Mouse (Mus musculus): ENCODE measurements around the gene Il22. TPM values are rescaled to one million over a fixed set of nuclear protein-coding genes. Genes with fewer than 3 reads are reported as not detected.
"Not testable (repeated sequence)": the region's sequence is repeated elsewhere in the genome, so short reads cannot be mapped to it uniquely, and the experiment has no call there.

Il22 gene
- polyA plus RNA-seq (2015; fragmentation: Nextera tagmentation; extraction: Ambion mirVana), result 0.25 TPM in 1 of 2 replicates, not detected in the other

DNA sequence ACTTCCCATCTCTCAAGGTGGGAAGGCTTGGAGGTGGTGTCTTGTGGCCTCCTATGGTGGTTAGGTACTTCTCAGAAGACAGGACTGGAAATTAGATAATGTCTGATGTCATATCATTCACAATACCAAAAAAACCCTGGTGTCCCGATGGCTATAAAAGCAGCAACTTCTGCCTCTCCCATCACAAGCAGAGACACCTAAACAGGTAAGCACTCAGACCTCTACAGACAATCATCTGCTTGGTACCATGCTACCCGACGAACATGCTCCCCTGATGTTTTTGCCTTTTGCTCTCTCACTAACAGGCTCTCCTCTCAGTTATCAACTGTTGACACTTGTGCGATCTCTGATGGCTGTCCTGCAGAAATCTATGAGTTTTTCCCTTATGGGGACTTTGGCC, at the start of gene Il22:
Il22 (plus strand) TSS at position 301 of the 400 bp plus-strand sequence.
- 93% methylated on average over 4 of the region's 4 CpGs for WGBS
- Histone ChIP-seq H3K4me3 (no peak within 1 kb of the TSS), H3K9ac (no peak within 1 kb of the TSS)

DNA sequence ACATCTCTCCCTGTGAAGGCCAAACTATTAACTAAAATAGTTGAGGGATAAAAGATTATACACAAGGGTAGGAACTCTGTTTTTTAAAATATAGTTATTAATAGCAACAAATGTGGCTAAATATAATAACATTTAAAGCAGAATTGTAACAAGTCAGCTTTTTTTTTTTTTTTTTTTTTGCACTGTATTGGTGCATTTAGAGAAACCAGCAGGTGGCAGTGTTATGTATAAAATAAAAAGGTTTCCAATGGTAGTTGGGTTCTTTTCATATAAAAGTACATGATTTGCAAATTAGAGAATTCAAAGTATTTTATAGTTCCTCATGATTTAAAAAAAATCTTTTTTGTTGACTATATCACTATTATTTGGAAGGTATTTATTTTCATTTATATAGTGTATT, 48.8 kb upstream of the Il22 start:
- no peak overlapping the region for H3K9ac ChIP-seq
- H3K36me3 ChIP-seq (replicated peaks), result peaks cover 31% of the 10 kb centered on the region; the same call in 1 of the 2 replicates
- no peaks in the 10 kb centered on the region for H3K4me1 ChIP-seq
- no peaks in the 10 kb centered on the region for H3K27me3 ChIP-seq (replicated peaks)
- no peak for ATAC-seq (replicated peaks)
- no peak overlapping the region for H3K27ac ChIP-seq
- H3K4me2 ChIP-seq, result no peak overlapping the region
- no peaks in the 10 kb centered on the region for H3K9me3 ChIP-seq
- H3K4me3 ChIP-seq, result no peak overlapping the region

More for the DNA sequence above, at the start of gene Il22:
- no peaks in the 10 kb centered on the region for H3K4me1 ChIP-seq
- no peak within 1 kb of the TSS for H3K27ac ChIP-seq
- H3K36me3 ChIP-seq (replicated peaks), result no peaks in the 10 kb centered on the region
- no peak within 1 kb of the TSS for H3K4me2 ChIP-seq
- H3K9me3 ChIP-seq, result no peaks in the 10 kb centered on the region
- no peak for ATAC-seq (replicated peaks)
- no peaks in the 10 kb centered on the region for H3K27me3 ChIP-seq (replicated peaks)

DNA sequence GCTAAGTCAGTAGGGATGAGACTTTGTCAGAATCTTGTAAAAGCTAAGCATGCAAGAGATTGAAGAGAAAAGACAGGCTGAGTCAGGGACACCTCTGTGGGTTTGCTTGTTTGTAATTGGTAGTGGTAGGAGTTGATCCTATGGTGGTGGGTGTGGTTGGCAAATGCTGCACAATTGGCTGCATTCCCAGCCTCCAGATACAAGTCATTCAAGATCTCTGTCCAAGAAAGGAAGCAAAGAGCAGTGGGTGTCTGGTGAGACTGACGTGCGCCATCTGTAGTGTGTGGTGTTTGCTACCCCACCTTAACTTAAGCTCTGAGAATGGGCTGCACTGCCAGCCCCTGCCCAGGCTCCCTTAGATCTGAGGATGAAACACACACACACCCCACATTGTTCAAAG, 43.6 kb upstream of the Il22 start:
- Histone ChIP-seq H3K27ac (no peak overlapping the region), H3K9ac (no peak overlapping the region), H3K36me3 (replicated peaks) (peaks cover 18% of the 10 kb centered on the region; the same call in 1 of the 2 replicates), H3K9me3 (no peaks in the 10 kb centered on the region), H3K27me3 (replicated peaks) (no peaks in the 10 kb centered on the region), H3K4me2 (no peak overlapping the region), H3K4me1 (no peaks in the 10 kb centered on the region), H3K4me3 (no peak overlapping the region)
- WGBS, result 90% methylated on average over 2 of the region's 2 CpGs
- ATAC-seq (replicated peaks), result no peak

DNA sequence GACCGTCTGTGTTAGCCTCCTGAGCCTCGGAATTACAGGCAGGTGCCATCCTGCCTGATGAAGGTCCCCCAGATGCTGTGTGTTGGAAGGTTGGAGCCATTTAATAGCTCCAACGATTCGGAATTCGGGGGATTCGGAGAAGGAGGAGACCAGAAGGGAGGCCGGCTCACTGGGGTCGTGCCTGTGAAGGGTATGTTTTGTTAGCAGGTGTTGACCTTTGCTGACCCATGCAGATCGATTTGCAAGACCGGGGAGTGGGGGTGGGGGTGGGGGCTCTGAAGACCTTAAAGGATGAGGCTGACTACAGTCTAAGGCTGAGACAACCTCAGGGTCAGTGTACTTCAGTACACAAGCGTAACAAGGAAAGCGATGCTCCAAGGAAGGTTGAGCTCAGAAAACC, 35.5 kb upstream of the Il22 start:
- ATAC-seq (replicated peaks), result no peak
- Histone ChIP-seq H3K4me1 (no peaks in the 10 kb centered on the region), H3K9me3 (no peaks in the 10 kb centered on the region), H3K4me3 (no peak overlapping the region), H3K27ac (no peak overlapping the region), H3K9ac (no peak overlapping the region), H3K27me3 (replicated peaks) (no peaks in the 10 kb centered on the region), H3K4me2 (no peak overlapping the region), H3K36me3 (replicated peaks) (no peaks in the 10 kb centered on the region; the same call in 1 of the 2 replicates)
- 70% methylated on average over 12 of the region's 12 CpGs for WGBS

DNA sequence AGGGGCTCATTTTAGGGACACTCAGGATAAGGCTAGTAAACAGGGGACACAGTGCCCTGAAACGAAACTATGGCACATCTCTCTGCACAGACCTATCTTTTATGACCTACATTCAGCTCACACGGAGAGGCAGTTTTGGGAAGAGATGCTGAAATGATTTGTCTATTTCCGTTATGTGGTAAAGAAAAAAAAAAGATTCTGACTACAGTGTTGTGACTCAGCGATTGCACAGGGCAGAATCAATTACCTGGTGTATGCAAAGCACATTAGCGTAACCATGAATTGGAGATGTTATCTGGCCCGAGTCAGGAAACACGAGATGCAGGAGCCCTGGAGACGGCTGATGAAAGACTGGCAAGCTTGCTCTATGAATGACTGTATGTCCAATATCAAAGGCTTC, 32.3 kb upstream of the Il22 start:
- H3K27ac ChIP-seq, result no peak overlapping the region
- H3K9me3 ChIP-seq, result no peaks in the 10 kb centered on the region
- no peak overlapping the region for H3K9ac ChIP-seq
- WGBS, result 79% methylated on average over 8 of the region's 8 CpGs
- ATAC-seq (replicated peaks), result no peak
- H3K4me1 ChIP-seq, result no peaks in the 10 kb centered on the region
- H3K27me3 ChIP-seq (replicated peaks), result no peaks in the 10 kb centered on the region
- H3K4me2 ChIP-seq, result no peak overlapping the region
- no peaks in the 10 kb centered on the region; the same call in 1 of the 2 replicates for H3K36me3 ChIP-seq (replicated peaks)
- H3K4me3 ChIP-seq, result no peak overlapping the region

- WGBS, result 96% methylated on average over 3 of the region's 3 CpGs
- no peak for ATAC-seq (replicated peaks)
- Histone ChIP-seq H3K4me3 (no peak overlapping the region), H3K9ac (no peak overlapping the region), H3K27ac (no peak overlapping the region), H3K4me1 (no peaks in the 10 kb centered on the region), H3K4me2 (no peak overlapping the region), H3K9me3 (no peaks in the 10 kb centered on the region), H3K36me3 (replicated peaks) (no peaks in the 10 kb centered on the region; the same call in 1 of the 2 replicates), H3K27me3 (replicated peaks) (no peaks in the 10 kb centered on the region)
These were observed 31.9 kb upstream of the Il22 start for GRCm38 (mm10) chr10:118172876-118173275.

DNA sequence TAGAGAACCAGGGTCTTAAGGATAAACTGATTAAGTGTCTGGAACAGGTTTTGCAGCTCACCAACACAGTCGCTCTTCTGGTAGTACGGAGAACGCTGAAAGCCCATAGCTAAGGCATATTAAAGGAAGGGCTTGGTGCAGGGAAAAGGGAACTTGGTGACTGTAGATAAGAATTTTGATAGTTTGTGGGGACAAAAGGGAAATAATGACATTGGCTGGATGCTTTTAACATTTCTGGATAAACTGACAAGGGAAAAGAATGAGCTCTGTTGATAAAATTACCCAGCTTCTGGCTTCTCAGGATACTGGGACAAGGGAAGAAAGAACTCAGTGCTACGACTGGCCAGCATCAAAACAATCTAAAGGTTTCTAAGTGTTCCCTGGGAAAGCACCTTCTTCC, 29.2 kb upstream of the Il22 start:
- H3K27me3 ChIP-seq (replicated peaks); H3K27ac ChIP-seq; H3K9ac ChIP-seq; ATAC-seq (replicated peaks); H3K4me1 ChIP-seq; H3K4me2 ChIP-seq; H3K4me3 ChIP-seq; H3K9me3 ChIP-seq; H3K36me3 ChIP-seq (replicated peaks): not testable (repeated sequence)
- WGBS, result 88% methylated on average over 4 of the region's 4 CpGs

GRCm38 (mm10) chr10:118178735-118179151, 26.0 kb upstream of the Il22 start:
- no peaks in the 10 kb centered on the region for H3K36me3 ChIP-seq (replicated peaks)
- H3K9ac ChIP-seq, result no peak overlapping the region
- ATAC-seq (replicated peaks), result no peak
- H3K9me3 ChIP-seq, result no peaks in the 10 kb centered on the region
- no peaks in the 10 kb centered on the region for H3K27me3 ChIP-seq (replicated peaks)
- no peak overlapping the region for H3K27ac ChIP-seq
- WGBS, result 85% methylated on average over 10 of the region's 10 CpGs
- no peak overlapping the region for H3K4me2 ChIP-seq
- H3K4me1 ChIP-seq, result no peaks in the 10 kb centered on the region
- H3K4me3 ChIP-seq, result no peak overlapping the region

GRCm38 (mm10) chr10:118179265-118179664, 25.5 kb upstream of the Il22 start:
- Histone ChIP-seq H3K36me3 (replicated peaks) (no peaks in the 10 kb centered on the region), H3K4me2 (no peak overlapping the region), H3K27me3 (replicated peaks) (no peaks in the 10 kb centered on the region), H3K27ac (no peak overlapping the region), H3K9me3 (no peaks in the 10 kb centered on the region), H3K4me3 (no peak overlapping the region), H3K9ac (no peak overlapping the region), H3K4me1 (no peaks in the 10 kb centered on the region)
- no peak for ATAC-seq (replicated peaks)
- 92% methylated on average over 11 of the region's 11 CpGs for WGBS

DNA sequence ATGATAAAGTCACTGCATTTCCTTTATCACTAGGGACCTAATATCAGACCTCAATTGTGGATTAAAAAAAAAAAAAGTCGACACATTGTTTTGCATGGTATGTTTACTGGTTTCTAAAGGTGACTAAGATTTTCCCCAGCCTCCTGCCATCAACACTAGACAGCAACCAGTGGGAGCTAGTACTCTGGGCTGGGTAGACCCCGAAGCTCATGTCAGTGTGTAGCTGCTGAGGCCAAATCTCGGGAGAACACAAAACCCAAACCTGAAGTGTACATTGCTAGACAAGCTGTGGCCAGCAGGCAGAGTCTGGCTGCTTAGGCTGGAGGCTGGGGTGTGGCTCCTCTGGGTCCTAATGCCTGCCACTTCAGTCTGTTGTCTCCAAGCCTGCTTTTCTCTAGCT, 9.6 kb upstream of the Il22 start:
- 38% methylated on average over 3 of the region's 3 CpGs for WGBS
- H3K9me3 ChIP-seq; H3K4me1 ChIP-seq; H3K27ac ChIP-seq; H3K27me3 ChIP-seq (replicated peaks); H3K4me2 ChIP-seq; ATAC-seq (replicated peaks); H3K9ac ChIP-seq; H3K4me3 ChIP-seq; H3K36me3 ChIP-seq (replicated peaks): not testable (repeated sequence)

DNA sequence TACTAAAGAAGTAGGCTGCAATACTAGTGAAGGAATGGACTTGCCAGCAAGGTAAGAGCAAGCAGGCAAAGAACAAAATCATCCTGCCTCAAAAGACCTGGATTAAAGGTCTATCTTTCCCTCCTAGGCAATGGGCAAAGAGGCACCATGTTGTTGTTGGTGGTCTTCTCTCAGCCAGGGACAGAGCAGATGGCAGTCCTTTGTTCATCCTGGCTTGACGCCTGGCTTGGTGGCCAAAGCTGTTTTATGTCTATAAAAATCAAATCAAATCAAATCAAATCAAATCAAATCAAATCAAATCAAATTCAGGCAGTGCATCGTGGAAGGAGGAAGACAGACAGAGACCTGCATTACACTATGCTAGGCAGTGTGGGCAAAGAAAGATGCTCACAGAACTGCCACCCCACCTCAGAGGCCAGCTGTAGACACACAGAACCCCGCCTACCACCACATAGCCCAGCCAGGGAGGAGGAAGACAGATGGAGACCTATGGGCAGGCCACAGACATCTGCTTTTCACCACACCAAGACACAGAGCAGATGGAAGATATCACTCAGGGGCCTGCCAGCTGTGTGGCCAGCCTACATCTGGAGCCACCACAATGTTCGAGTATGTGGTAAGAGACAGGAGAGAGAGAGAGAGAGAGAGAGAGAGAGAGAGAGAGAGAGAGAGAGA, 11.1 kb downstream of the Il22 start:
- ATAC-seq (replicated peaks); H3K4me2 ChIP-seq; H3K27ac ChIP-seq; H3K36me3 ChIP-seq (replicated peaks); H3K9ac ChIP-seq; H3K4me3 ChIP-seq; H3K4me1 ChIP-seq; H3K27me3 ChIP-seq (replicated peaks); H3K9me3 ChIP-seq: not testable (repeated sequence)
- 85% methylated on average over 3 of the region's 4 CpGs for WGBS

DNA sequence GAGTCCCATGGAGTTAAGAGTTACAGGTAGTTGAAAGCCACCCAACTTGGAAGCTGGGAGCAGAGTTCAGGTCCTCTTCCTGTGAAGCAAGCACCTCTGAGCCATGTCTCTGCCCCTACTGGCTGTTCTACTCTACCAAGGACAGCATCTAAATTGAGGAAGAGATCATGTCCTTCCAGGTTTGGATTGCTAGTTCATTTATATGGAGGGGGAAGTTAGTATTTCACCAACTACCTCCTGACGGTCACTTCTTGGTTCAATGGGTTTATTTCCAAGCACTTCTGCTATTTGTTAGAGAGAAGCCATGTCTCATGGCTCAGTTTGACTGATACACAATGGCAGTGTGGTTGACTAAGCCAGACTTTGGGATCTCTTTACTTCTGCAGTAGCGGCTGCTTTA, 22.9 kb downstream of the Il22 start:
- not testable (repeated sequence) for H3K36me3 ChIP-seq (replicated peaks); H3K27me3 ChIP-seq (replicated peaks); H3K27ac ChIP-seq; H3K9me3 ChIP-seq; H3K9ac ChIP-seq; H3K4me1 ChIP-seq; H3K4me2 ChIP-seq; H3K4me3 ChIP-seq; ATAC-seq (replicated peaks)
- WGBS, result 80% methylated on average over 1 of the region's 2 CpGs

- not testable (repeated sequence) for H3K9me3 ChIP-seq; ATAC-seq (replicated peaks); H3K36me3 ChIP-seq (replicated peaks); H3K27ac ChIP-seq; H3K4me3 ChIP-seq; H3K4me1 ChIP-seq; H3K4me2 ChIP-seq; H3K27me3 ChIP-seq (replicated peaks); H3K9ac ChIP-seq
- WGBS, result 67% methylated on average over 1 of the region's 5 CpGs
These were observed 27.9 kb downstream of the Il22 start for GRCm38 (mm10) chr10:118232607-118233006.

Measured in midbrain, embryonic 15.5 days (tissue).